Mouse (Mus musculus) lung, adult 18-20 months (tissue): ENCODE results near the gene Ndufs2.
A peak's percentile ranks its signal among the peaks of the same experiment; 100 is the strongest.

Experiments used
- DNase-seq, 2 experiments: peaks; one replicate each; pipeline ENCODE4 v3.0.0; 2022; ENCODE audit warnings: mixed read lengths in 2 of 2

Ndufs2 gene

DNA sequence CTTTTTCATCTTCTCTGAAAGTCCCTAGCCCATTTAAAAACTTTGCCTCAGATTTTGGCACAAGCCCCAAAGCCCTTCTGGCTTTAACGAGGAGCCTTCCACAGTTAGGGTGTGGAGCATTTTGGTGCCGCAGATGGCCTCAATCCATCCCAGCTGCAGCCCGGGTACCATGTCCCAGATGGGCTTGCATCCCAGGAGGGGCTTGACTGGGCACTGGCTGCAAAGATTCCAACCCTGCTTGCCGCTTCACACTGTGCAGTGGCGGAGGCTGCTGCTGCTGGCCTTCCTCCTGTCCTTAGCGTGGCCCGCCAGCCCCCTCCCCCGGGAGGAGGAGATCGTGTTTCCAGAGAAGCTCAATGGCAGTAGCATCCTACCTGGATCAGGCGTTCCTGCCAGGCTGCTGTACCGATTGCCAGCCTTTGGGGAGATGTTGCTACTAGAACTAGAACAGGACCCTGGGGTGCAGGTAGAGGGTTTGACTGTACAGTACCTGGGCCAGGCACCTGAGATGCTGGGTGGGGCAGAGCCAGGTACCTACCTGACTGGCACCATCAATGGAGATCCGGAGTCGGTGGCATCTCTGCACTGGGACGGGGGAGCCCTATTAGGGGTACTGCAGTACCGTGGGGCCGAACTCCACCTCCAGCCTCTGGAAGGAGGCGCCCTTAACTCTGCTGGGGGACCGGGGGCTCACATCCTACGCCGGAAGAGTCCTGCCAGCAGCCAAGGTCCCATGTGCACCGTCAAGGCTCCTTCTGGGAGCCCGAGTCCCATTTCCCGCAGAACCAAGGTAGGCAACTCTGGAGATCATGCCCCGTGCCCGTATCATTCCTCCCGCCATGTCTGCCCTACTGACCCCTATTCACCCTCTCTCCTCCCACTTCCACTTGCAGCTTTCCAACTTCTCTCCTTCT is at the start of gene Ndufs2:
Ndufs2 (minus strand) TSS at position 709 of the 914 bp plus-strand sequence.
- no peak for DNase-seq

DNA sequence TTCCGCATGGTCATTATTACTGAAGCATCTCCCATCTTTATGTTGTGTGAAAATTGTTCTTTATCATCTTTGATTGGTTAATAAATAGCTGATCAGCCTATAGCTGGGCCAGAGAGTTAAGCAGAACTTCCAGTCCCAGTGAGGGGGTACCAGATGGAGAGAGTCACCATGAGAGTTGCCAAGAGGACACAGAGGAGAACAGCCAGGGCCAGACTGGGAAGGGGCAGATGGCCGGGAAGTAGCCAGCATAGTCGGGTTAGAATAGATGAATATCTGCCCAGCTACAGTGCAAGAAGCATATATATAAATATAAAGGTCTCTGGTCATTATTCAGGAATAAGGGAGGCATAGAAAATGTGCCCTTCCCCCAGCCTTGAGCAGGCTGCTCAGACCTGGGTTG is 47.0 kb upstream of the Ndufs2 start:
- DNase-seq: no peak

DNA sequence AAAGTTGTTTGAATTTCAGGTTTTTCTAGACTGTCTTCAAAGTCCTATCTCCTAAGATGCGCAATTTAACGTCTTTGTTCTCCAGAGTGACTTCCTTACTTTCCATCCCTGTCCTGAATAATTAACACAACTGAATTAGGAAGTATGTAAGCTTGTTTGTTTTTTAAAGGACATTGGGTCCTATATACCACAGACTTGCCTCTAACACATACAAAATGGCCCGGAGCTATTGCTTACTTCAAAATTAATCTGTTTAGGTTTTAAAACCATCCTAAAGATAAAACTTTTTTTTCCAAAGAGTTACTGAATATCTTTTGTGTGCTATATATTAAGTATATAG is 43.8 kb upstream of the Ndufs2 start:
- no peak for DNase-seq

DNA sequence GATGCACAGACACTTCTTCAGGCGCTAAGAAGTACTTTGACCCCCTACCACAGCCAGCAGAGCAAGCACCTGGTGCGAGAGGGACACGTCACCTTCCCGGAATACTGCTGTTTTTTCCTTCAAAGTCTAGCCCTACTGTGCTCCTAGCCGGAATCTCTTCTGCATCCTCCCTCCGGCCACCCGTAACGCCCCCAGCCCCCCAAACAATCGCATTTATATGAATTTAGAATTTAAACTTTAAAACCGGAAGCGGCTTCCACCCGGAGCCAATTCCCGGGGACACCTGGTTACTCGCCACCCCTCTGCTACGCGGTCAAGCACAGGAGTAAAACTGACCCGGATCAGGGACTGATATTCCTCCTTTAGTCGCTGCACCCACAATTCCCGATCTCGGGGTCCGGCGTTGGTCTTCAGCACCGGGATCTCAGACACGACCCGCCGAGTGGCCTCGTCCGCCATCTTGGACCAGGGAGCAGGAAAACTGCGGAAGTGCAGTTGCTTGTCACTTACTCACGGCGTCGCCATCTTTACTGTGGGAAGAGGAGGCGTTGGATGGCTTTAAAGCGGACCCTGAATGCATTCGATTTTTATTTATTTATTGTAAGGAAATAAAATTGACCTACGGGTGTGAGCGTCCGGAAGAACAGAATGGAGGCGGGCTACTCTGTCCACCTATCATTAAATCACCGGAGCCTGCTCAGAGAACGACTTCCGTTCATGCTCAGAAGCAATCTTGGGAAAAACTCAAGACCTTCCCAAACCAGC is 43.3 kb upstream of the Ndufs2 start, which contains the start of gene Ufc1:
Ufc1 (minus strand) TSS at position 727 of the 765 bp plus-strand sequence.
- DNase-seq: peak; percentile 88 to 90

DNA sequence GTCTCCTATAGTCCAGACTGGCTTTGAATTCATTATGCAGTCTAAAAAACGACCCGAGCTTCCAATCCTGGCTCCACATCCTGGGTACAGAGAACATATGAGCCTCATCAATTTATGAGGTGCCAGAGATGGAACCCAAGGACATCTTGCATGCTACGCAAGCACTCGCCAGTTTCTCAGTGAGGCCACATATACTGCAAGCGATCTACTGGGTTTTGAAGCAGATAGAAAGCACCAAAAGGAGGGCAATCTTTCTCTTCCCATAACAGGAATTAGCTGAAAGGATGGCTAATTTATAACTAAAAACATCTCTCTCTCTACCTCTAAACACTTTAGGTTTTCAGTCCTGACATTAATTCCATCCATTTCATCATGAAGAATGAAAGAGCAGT is 42.7 kb upstream of the Ndufs2 start:
- no peak for DNase-seq

DNA sequence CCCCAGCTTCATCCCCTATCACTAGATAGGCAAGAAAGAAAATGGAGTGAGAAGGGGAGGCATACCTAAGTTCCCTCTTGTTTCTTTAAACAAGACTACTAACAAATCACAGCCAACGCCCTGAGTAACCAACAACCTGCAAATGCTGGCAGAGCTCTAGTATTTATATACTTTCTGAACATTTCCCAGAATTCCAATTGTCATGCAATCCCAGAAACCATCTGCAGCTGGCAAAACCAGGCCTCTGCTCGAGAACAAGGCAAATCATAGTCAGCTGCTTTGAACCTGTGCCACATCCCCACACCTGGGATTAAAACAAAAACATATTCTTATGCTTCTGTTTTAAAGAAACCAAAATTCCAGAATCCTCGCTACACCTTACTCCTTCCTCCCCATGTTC is 42.2 kb upstream of the Ndufs2 start:
- DNase-seq: no peak

DNA sequence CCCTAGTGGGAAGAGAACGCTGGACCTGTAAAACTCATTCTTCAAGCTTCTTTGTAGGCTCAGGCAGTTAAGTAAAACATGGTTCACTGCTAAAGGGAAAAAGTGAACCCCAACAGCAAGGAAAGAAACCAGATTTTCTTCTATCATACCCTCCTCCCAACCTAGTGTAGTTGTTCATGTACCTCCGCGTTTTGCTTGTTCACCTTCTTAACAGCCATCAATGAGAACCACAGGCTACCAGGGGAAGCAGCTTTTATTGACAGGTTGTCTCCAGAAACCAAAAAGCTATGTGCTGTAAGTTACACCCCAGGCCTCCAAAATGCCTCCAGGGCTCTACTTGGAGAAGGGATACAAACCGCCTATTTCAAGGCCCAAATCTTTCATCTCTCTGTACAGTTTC is 37.1 kb upstream of the Ndufs2 start:
- DNase-seq: no peak

DNA sequence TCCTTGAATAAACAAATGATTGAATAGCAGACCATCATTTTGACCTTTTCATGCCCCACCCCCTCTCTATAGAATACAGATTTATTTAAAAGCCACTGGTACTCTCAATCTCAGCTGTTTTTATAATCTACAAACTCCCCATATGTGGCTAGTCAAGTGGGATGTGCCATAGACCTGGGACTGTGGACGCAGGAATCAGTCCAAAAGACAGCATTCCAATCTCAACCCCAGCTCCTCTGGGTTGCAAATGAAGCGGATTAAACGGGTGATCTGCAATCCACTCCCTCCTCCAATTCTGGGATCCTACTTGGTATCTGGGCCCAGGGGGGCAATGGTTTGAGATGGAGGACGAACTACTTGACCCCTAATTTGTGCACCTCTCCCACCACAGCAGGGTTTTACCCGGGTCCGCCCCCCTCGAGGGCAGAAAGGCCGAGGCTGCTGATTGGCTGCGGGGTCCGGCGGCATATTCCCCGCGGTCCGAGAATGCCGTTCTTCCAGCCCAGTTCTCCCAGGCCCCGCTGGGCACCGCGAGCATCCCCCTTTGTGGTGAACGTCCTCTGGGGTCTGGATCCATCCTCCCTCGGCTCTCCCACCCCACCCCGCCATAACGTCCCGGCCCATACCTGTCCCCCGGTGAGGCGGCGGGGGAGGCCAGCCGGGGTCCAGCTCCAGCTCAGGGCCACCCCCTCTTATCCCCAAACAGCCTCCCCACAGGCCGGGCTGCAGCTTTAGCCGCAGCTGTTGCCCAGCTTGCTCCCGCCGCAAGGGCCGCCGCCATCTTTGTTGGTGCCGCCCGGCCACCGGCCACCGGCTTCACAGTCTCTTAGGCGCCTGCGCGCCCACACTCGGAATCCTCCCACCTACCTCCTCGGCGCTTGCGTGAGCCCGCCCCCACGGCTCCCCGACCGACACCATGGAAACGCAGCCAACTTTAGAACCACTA is 36.2 kb upstream of the Ndufs2 start, which contains the start of gene Usp21:
Usp21 (minus strand) TSS at position 856 of the 946 bp plus-strand sequence.
- peak; percentile 94 to 95 for DNase-seq

DNA sequence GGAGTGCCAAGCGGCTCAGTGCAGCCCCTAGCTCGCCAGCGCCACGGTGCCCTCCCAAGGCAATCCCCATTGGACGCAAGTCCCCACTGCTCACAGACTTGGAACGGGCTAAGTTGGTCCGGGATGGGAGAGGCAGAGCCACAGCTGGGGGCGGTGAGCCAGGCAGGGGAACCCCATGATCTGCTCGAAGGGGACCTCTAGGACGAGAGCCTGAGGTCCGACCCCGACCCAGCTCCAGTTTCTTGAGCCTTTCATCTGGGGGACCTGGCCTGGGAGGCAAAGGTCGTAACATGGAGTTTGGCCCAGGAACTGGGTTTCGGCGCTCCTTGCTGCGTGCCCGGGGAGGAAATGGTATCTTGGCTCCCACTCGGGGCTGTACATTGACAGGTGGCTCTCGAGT is 35.3 kb upstream of the Ndufs2 start:
- no peak for DNase-seq

DNA sequence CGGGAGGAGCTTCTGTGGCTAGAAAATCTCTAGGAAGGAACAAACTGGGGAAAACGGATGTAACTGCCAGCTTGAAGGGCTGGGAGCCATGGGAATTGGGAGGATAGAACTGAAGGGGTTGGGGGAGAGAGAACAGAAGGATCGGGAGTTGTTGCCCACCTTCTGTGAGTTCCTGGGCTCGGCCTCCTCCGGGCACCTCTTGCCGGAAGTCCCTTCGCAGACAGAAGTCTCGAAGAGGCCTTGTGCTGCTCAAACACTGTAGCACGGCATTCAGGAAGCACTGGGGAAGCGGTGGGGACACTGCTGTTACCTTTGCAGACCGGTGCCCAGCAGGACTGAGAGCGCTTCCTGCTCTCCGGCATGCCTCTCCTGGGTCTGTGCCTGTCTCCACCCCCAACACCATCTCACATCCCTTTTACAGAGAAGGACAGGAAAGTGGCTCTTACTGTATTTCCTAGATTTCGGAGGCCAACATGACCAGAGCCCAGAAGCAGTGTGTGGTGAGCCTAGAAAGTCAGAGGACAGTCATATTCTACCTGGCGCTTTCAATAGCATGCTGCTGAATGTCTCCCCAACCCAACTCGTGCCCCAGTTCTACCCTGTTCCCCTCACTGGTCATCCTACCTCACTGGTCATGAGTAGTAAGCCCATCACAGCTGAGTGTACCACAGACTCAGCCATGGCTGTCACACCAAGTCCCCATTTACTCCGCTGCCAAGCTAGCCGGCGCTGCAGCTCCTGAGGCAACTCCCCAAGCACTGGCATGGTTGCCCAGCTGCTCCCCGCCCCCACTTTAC is 34.1 kb upstream of the Ndufs2 start:
- DNase-seq: no peak

DNA sequence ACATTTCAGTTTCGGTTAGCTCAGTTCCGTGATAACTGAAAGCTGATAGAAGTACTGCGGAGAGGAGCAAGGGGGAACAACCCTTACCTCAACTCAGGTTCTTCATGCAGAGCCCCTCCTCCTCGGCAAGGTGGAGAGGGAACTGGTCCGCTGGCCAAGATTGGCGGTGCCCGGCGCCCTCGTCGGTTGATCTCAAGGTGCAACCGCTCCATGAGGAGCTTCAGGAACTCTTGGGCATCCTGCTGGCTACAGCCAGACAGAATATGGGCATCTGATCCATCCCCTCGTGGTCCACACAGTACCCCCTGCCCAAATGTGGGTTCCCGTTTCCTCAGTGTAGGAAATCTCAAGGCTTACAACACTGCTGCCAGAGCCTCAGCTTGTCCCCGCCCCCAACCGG is 33.3 kb upstream of the Ndufs2 start:
- DNase-seq: no peak

DNA sequence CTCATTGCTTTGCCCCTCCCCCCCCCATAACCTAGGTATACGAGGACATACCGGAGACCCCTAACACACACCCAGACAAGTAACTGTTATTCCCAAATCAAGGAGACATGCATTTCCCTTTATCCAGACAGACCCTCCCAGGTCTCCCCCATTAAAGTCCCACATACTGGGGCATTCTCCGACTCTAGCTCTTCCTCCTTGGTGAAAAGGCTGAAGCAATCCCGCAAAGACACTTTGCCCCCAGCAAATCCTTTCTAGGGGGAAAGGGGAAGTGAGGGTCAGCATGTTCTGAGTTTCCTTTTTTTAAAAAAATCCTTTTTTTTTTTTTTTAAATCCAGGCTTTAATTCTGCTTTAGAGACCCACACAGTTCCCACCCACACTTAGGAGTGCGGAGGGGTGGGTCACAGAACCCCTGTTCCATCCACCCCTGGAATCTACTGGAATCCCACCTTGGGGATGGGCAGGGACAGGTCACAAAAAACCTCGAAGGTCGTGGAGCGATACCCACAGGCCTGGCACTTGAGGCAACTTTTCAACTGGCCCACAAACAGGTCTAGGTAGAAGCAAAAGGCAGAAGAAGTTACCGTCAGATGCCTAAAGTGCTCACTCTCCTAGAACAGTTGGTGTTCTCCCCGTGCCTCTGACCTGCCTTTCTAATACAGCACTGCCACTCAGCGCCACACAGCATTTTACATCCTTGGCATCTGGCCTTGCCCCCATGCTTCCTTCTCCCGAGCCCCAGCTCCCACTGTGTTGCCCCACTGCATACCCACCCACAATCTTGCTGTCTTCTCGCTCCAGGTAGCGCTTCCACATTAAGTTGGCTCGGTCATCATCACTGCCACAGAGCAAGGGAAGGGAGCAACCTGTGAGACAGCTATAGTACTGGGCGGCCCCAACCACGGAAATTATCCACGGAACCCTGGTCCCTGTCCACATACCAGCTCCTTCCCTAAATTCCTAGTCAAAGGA is 32.3 kb upstream of the Ndufs2 start:
- no peak for DNase-seq

DNA sequence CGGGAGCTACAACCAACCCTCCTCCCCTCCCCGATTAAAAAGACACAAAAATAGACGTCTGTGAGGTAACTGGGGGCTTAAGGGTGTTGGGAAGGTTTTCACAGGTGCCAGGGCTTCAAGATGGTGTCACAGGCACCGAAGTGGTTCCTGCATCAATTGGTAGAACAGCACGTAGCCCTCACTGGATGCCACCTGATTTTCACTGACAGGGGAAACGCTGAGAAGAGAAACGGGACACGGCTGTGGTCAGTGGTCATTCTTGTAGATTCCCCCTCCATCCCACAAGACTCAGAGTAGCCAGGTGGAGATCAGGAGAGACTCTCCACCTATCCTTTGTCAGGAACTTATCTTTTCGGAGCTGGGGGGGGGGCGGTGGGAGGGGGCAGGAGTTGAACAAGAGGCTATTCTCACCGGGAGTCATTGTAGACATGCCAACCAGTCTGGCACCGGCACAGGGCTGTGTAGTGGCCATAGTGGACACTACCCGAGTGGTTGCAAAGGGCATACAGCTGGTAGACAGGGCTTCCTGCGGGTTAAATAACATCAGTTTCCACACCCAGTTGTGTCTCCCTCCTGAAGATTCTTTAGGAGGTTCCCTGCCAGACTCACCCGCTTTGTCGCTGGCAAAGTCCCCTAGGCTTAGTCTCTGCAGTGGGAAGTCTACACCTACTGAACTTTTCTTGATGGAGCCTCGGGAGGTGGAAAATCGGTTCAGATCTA is 31.1 kb upstream of the Ndufs2 start:
- DNase-seq: no peak

DNA sequence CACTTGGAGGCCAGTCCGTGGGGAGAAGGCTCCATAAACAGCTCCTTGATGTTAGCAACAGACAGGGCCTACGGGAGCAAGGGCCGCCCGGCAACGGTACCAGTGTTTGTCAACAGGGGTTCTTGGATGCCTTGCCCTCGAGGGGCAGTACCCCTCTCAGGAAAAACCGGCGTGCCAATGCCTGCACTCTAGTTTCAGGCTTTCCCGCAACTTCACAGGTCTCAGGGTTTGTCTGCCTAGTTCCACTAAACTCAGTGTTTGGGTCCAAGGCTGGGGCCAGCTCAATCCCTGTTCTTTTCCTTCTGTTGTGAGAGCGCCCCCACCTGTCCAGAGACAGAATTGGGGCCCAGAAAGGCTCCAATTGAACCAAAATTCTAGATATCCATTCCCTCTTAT is 30.3 kb upstream of the Ndufs2 start:
- DNase-seq: peak; percentile 82 to 84

DNA sequence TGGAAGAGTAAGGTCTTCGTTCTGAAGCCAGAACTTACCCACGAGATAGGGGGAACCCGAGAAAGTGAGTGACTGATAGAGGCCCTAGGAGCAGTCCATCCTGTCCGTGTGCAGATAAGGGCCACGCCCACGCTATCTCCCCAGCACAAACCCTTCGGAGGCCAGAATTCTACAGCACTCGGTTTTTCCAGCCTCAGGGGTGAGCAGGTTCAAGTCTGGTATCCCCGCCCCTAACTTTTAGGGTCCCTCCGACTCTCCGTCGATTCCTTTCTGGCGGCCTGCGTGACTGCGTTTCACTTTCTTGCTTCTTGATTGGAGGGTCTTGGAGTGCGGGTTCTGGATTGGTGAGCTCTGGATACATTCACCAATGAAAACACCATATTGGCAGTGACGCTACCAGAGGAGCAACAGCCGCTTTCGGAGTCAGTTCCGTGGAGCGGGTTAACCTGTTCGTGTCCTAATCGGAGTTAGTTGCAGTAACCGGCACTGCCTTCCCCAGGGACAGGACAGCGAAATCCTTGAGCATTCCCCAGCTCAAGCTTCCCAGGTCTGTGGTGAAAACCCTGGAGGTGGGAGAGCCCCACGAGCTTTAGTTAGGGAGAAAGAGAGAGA is 29.8 kb upstream of the Ndufs2 start, which contains the start of gene Ppox:
Ppox (minus strand) TSS at position 271 of the 612 bp plus-strand sequence.
- peak; percentile 95 to 96 for DNase-seq

DNA sequence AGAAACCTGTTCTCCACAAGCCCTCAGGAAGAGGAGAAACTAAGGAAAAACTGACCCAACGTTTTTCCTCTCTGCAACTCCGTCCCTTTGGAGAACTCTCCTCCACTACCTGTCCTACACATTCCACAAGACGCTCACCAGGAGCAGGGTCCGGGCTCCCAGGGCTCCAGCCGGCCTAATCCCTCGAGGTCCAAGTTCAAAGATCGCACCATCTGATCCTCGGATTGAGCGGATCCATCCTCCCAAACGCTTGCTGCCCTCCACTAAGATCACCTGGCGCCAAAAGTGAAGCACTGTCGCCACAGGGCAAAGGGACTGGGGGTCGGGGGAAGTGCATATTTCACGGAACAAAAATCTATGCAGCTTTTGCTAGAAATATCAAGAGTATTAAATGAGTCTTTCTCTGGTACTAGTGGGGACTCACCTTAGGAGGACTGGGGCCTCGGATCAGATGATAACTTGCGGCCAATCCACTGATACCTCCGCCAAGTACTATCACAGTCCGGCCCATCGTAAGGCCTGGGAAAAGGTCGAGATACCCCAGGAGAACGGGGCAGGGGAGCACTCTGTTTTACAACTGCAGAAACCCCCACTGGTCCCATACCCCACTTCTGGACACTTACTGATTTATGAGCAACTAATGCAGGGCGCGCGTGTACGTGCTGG is 29.2 kb upstream of the Ndufs2 start:
- DNase-seq: no peak

DNA sequence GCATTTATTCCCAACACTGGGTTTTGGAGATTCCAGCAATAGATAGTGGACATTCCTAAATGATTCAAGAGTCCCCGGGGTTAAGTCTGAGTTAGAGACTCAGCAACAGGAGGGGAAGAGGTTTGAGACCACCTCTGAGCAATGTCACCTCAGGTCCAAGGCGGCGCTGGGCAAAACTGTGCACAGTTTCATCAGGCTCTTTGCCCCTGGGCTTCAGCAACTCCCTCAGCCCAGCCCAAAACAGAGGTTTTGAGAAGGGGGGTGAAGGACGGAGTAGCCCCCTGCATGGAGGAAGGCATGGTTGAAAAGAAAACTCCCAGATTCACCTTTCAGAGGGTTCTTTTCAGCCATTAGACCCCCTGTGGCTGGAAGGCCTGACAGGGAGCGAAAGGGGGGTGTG is 28.5 kb upstream of the Ndufs2 start:
- DNase-seq: no peak

DNA sequence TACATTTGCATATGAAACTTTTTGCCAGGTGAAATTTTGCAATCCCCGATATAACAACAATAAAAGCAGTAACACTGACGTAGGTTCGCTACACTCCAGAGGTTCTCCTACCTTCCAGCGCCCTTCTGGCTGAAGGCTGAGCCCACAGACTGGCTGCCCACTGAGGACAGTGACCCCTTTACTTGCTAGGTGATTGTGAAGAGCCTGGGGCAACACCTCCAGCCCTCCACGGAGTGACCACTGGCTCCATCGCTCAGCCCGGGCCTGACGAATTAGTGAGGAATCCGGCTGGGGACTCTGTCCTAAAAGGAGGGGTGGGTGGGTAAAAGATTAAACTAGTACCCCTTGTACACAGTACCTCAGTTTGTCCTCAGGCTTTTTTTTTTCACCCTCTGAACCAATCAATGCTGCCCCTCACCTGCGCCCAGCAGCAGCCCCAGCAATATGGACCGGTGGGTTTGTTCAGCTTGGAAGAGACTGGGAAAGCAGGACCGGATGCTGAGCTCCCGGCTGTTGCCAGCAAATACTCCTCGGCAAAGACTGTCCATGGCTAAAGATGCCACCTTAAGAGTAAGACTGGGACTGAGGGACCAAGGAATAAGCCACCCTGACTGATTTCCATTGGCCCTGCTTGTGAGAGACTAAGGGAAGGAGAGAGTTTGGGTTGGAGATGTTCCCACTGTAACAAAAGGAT is 28.0 kb upstream of the Ndufs2 start:
- no peak for DNase-seq
